Comparison of ENCODE assay signal across 14 mouse cellular contexts in the genomic region with DNA sequence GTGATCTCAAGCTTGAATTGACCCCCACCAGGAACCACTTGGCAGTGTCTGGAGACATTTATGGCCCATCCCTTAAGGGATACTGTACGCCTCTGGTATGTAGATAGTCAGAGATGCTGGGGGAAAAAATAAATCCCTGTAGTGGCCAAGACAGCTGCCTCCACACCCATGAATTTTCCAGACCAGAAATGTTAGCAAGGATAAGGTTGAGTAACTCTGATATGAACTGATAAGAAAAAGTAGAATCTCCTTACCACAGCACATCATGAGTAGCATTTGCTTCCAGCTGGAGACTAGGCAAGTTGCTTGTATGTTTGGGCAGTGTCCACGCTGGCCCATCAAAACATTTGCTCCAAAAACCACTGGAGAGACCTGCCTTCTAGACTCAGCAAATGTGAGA. TPM values are rescaled to one million over a fixed set of nuclear protein-coding genes. Genes with fewer than 3 reads are reported as not detected.
DNase-seq lines count a peak whose midpoint lies in the region; ATAC-seq and TF ChIP-seq lines count a peak whose summit lies in the region.
"Had no signal": no experiment of that assay in that cellular context is flagged by ENCODE, and none has a peak within 500 bp of the region (broad histone marks: within the 10 kb centered on the region; RNA-seq: fewer than 3 reads in every experiment).

No protein-coding gene starts in this region.

- no peaks in the 10 kb centered on the region for H3K79me2 ChIP-seq in myocyte (ENCODE audit: control insufficient read depth, insufficient read depth)

- ATAC-seq in forebrain, embryonic 15.5 days (replicated peaks) = no peak
- no peak; the same call in 1 of the 2 replicates for ATAC-seq in kidney, embryonic 16.5 days (ENCODE audit: low FRiP score, low TSS enrichment)
- ATAC-seq in heart, embryonic 14.5 days (ENCODE audit: insufficient number of reproducible peaks, insufficient read depth, low FRiP score, low read depth) = 0 out of 2 replicates have a peak, but pooled peaks have one; percentile 14
- no peak for ATAC-seq in erythroid progenitor cell, adult 5-6 weeks (replicated peaks; ENCODE audit: low FRiP score, poor library complexity, severe bottlenecking)
- ATAC-seq: hindbrain, embryonic 16.5 days had no signal

- no peak for TF ChIP-seq POLR2A in myocyte (IDR thresholded peaks at IDR 0.05; ENCODE audit: insufficient read length, low read depth)

- H3K4me3 ChIP-seq in forebrain, embryonic 10.5 days = no peak overlapping the region
- H3K4me3 ChIP-seq in forebrain, embryonic 15.5 days = no peak overlapping the region
- H3K4me3 ChIP-seq in kidney, embryonic 16.5 days (ENCODE audit: low read length) = no peak overlapping the region
- no peak overlapping the region for H3K4me3 ChIP-seq in heart, embryonic 14.5 days (ENCODE audit: control insufficient read depth in 1 of 2, insufficient read depth in 1 of 2, low read depth in 1 of 2, low read length in 2 of 2)
- H3K4me3 ChIP-seq in myocyte = no peak overlapping the region
- H3K4me3 ChIP-seq: erythroblast, embryonic 14.5 days; limb, embryonic 15.5 days had no signal

- no peaks in the 10 kb centered on the region for H3K36me3 ChIP-seq in forebrain, embryonic 10.5 days (replicated peaks)
- H3K36me3 ChIP-seq in forebrain, embryonic 15.5 days = 0 out of 2 replicates have a peak, but pooled peaks cover 2% of the 10 kb centered on the region
- H3K36me3 ChIP-seq in kidney, embryonic 16.5 days (ENCODE audit: insufficient read depth, low read length) = no peaks in the 10 kb centered on the region
- H3K36me3 ChIP-seq in heart, embryonic 14.5 days (ENCODE audit: control insufficient read depth, insufficient read depth, low read length) = no peaks in the 10 kb centered on the region
- no peaks in the 10 kb centered on the region for H3K36me3 ChIP-seq in myocyte (ENCODE audit: control insufficient read depth, insufficient read depth)
- H3K36me3 ChIP-seq: limb, embryonic 15.5 days had no signal

- WGBS in forebrain, embryonic 10.5 days = 79% methylated on average over 2 of the region's 2 CpGs
- WGBS in forebrain, embryonic 15.5 days = 94% methylated on average over 2 of the region's 2 CpGs
- 42% methylated on average over 2 of the region's 2 CpGs for WGBS in kidney, embryonic 16.5 days
- WGBS in heart, embryonic 14.5 days = 66% methylated on average over 2 of the region's 2 CpGs

- DNase-seq in forebrain, embryonic 10.5 days (ENCODE audit: extremely low spot score, low spot score) = no peak
- DNase-seq in kidney, adult 9 months = no peak
- DNase-seq in adrenal gland, adult 2 months = no peak
- DNase-seq: cerebellum, adult 8-10 months; lung, adult 2 months; right cerebral cortex, postnatal 14 days had no signal

- H3K27ac ChIP-seq in forebrain, embryonic 10.5 days = peak overlapping the region; percentile 63; the same call in 1 of the 2 replicates
- no peak overlapping the region for H3K27ac ChIP-seq in forebrain, embryonic 15.5 days (replicated peaks)
- peak overlapping the region; percentile 27 for H3K27ac ChIP-seq in kidney, embryonic 16.5 days (ENCODE audit: low read length)
- H3K27ac ChIP-seq in heart, embryonic 14.5 days (replicated peaks in 1 of 2; ENCODE audit: control insufficient read depth in 1 of 2, insufficient read depth in 1 of 2, low read depth in 2 of 2, low read length in 2 of 2) = peak overlapping the region; percentile 12 to 50; a peak in 3 of 4 replicates
- H3K27ac ChIP-seq: limb, embryonic 15.5 days had no signal

- H3K27me3 ChIP-seq in forebrain, embryonic 10.5 days (ENCODE audit: poor library complexity, severe bottlenecking) = no peaks in the 10 kb centered on the region; the same call in 1 of the 2 replicates
- no peaks in the 10 kb centered on the region for H3K27me3 ChIP-seq in forebrain, embryonic 15.5 days
- peaks cover 4% of the 10 kb centered on the region; the same call in 1 of the 2 replicates for H3K27me3 ChIP-seq in kidney, embryonic 16.5 days (ENCODE audit: insufficient read depth, low read length)
- H3K27me3 ChIP-seq in heart, embryonic 14.5 days (ENCODE audit: control insufficient read depth, insufficient read depth, low read length) = no peaks in the 10 kb centered on the region
- H3K27me3 ChIP-seq in myocyte (ENCODE audit: control insufficient read depth, insufficient read depth, insufficient read length) = no peaks in the 10 kb centered on the region
- H3K27me3 ChIP-seq: limb, embryonic 15.5 days had no signal

- peaks cover 41% of the 10 kb centered on the region for H3K4me1 ChIP-seq in forebrain, embryonic 10.5 days
- H3K4me1 ChIP-seq in forebrain, embryonic 15.5 days = peaks cover 7% of the 10 kb centered on the region; the same call in 1 of the 2 replicates
- H3K4me1 ChIP-seq in kidney, embryonic 16.5 days (ENCODE audit: insufficient read depth, low read length) = peaks cover 28% of the 10 kb centered on the region
- H3K4me1 ChIP-seq in heart, embryonic 14.5 days (ENCODE audit: control insufficient read depth in 2 of 2, insufficient read depth in 2 of 2, low read length in 2 of 2) = peaks cover 15 to 17% of the 10 kb centered on the region in 2 experiments

- H3K4me2 ChIP-seq in forebrain, embryonic 15.5 days (replicated peaks) = no peak overlapping the region
- H3K4me2 ChIP-seq in kidney, embryonic 16.5 days (replicated peaks; ENCODE audit: low read depth, low read length) = no peak overlapping the region
- H3K4me2 ChIP-seq in heart, embryonic 14.5 days (ENCODE audit: low read length) = no peak overlapping the region
- peak overlapping the region; percentile 70 for H3K4me2 ChIP-seq in myocyte (ENCODE audit: low read depth)
- H3K4me2 ChIP-seq: limb, embryonic 15.5 days had no signal

- no peaks in the 10 kb centered on the region for H3K9me3 ChIP-seq in forebrain, embryonic 10.5 days
- H3K9me3 ChIP-seq in forebrain, embryonic 15.5 days = no peaks in the 10 kb centered on the region
- no peaks in the 10 kb centered on the region for H3K9me3 ChIP-seq in kidney, embryonic 16.5 days (ENCODE audit: low read length)
- no peaks in the 10 kb centered on the region for H3K9me3 ChIP-seq in heart, embryonic 14.5 days (ENCODE audit: control insufficient read depth, low read length)
- H3K9me3 ChIP-seq: limb, embryonic 15.5 days had no signal

- no peak overlapping the region for H3K9ac ChIP-seq in forebrain, embryonic 15.5 days (replicated peaks)
- H3K9ac ChIP-seq in kidney, embryonic 16.5 days (replicated peaks; ENCODE audit: low read length) = no peak overlapping the region
- no peak overlapping the region for H3K9ac ChIP-seq in heart, embryonic 14.5 days (ENCODE audit: low read length)
- H3K9ac ChIP-seq: limb, embryonic 15.5 days had no signal

- H3ac ChIP-seq in myocyte (ENCODE audit: control insufficient read depth, insufficient read length) = no peak overlapping the region

TF ChIP-seq in myocyte, 11 proteins besides CTCF, POLR2A, EP300 and RAD21:
- TF ChIP-seq TCF12 (IDR thresholded peaks at IDR 0.05; ENCODE audit: insufficient read depth, poor library complexity, severe bottlenecking) (peak; percentile 53), MYOD1 (IDR thresholded peaks at IDR 0.05; ENCODE audit: control insufficient read depth in 1 of 3, insufficient read length in 2 of 3, low read depth in 2 of 3) (peak in 2 of 3 experiments; percentile 49 to 64), USF1 (IDR thresholded peaks at IDR 0.05; ENCODE audit: low read depth) (no peak), POLR2AphosphoS2 (IDR thresholded peaks at IDR 0.05; ENCODE audit: insufficient read length, low read depth) (no peak), E2F4 (IDR thresholded peaks at IDR 0.05; ENCODE audit: insufficient read depth) (no peak), MYOG (IDR thresholded peaks at IDR 0.05; ENCODE audit: control insufficient read depth in 1 of 3, insufficient read depth in 1 of 3, insufficient read length in 2 of 3, low read depth in 2 of 3) (peak in 2 of 3 experiments; percentile 53 to 84), TCF3 (IDR thresholded peaks at IDR 0.05; ENCODE audit: insufficient read length, low read depth) (peak; percentile 1), REST (IDR thresholded peaks at IDR 0.05; ENCODE audit: insufficient read depth, insufficient read length) (no peak), MAX (IDR thresholded peaks at IDR 0.05; ENCODE audit: low read depth) (no peak), CEBPB (IDR thresholded peaks at IDR 0.05; ENCODE audit: insufficient read depth, poor library complexity, severe bottlenecking) (peak; percentile 91)
TF ChIP-seq in myocyte: peak in this region for 5.

RNA-seq across cellular contexts. Expression of gene Prr15, which starts 47.0 kb away (rescaled TPM):
- 3.3 and 4.7 TPM in 2 replicates for polyA plus RNA-seq in forebrain, embryonic 10.5 days (2016; fragmentation: Nextera tagmentation; extraction: Ambion mirVana)
- polyA plus RNA-seq in forebrain, embryonic 15.5 days (2015; fragmentation: Nextera tagmentation; extraction: Ambion mirVana) = 2.4 and 3.2 TPM in 2 replicates
- polyA plus RNA-seq in kidney, embryonic 16.5 days (2015; fragmentation: Nextera tagmentation; extraction: Ambion mirVana) = 8.9 and 9.2 TPM in 2 replicates
- 25.2 and 26.2 TPM in 2 replicates for polyA plus RNA-seq in heart, embryonic 14.5 days (2014; fragmentation: Nextera tagmentation; extraction: Ambion mirVana)
- 0.11 TPM for polyA plus RNA-seq in myocyte (2012; fragmentation: generic; extraction: Trizol)
- total RNA-seq in erythroid progenitor cell, adult 5-6 weeks (2015; ENCODE audit: low replicate concordance) = not detected in 2 replicates
- not detected in 2 replicates for total RNA-seq in erythroid progenitor cell, adult 5-6 weeks (2017; ENCODE audit: low replicate concordance)
- total RNA-seq in adrenal gland, adult 2 months (2021) = 1 to 10 TPM; 2.1 to 6.2 TPM
- 1.4 and 3.0 TPM in 2 replicates for polyA plus RNA-seq in adrenal gland, adult 2 months (2012; rRNA removed)
- polyA plus RNA-seq: erythroblast, embryonic 14.5 days had no signal
